Mouse (Mus musculus) MEL (cell line): ENCODE results near the gene Atg4a.

Experiments used
- EP300 ChIP-seq, 2 experiments: IDR thresholded peaks; 2 replicates each; pipeline ENCODE4 v1.6.1; 2011; ENCODE audit warnings: improper control_type of control experiment in 2 of 2, low read length in 2 of 2, low read depth in 1 of 2, mild to moderate bottlenecking in 1 of 2
- USF2 ChIP-seq, 2 experiments: IDR thresholded peaks; 2 replicates each; pipeline ENCODE4 v1.6.1; 2011 to 2012; ENCODE audit warnings: improper control_type of control experiment in 2 of 2, low read length in 2 of 2, borderline replicate concordance in 1 of 2, inconsistent platforms in 1 of 2, low read depth in 1 of 2, mild to moderate bottlenecking in 1 of 2; ENCODE audit not compliant: insufficient read depth in 1 of 2
- ZKSCAN1 ChIP-seq: IDR thresholded peaks from 2 replicates; pipeline ENCODE4 v1.6.1; 2012; ENCODE audit warnings: low read depth, mild to moderate bottlenecking, inconsistent platforms, low read length, improper control_type of control experiment, moderate library complexity

DNA sequence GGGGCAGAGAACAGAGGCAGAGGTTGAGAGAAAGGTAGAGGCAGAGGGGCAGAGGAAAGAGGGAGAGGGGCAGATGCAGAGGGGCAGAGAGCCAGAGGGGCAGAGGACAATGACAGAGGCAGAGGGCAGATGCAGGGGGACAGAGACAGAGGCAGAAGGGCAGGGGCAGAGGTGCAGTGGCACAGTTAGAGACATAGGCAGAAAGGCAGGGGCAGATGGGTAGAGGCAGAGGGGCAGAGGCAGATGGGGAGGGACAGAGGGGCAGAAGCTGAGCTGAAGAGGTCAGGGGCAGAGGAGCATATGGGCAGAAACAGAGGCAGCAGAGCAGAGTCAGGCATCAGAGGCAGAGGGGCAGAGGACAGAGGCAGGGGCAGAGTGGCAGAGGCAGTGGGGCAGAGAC lies 42.2 kb downstream of the Atg4a start:
- no peak for TF ChIP-seq ZKSCAN1
- TF ChIP-seq EP300 (IDR thresholded peaks at IDR 0.05; ENCODE audit: low read depth in 1 of 2, low read length in 2 of 2): no peak
- no peak for TF ChIP-seq USF2 (IDR thresholded peaks at IDR 0.05; ENCODE audit: borderline replicate concordance in 1 of 2, insufficient read depth in 1 of 2, low read depth in 1 of 2, low read length in 2 of 2)
